Mouse (Mus musculus) stomach, embryonic 15.5 days (tissue): ENCODE data around the gene Rcan2. TPM values are rescaled to one million over a fixed set of nuclear protein-coding genes. Genes with fewer than 3 reads are reported as not detected.

Source experiments
- ATAC-seq: fragments of 200-750 bp; cut with Nextera tagmentation; 2 replicates; pipeline ENCODE4 v1.8.0; 2017; ENCODE audit warnings: low read depth, moderate number of reproducible peaks, moderate TSS enrichment; ENCODE audit not compliant: insufficient read depth, low FRiP score
- H3K27ac ChIP-seq: fragments of 300-500 bp; sonication (generic); 2 replicates; pipeline ENCODE4 v1.5.1; 2015; ENCODE audit warnings: mild to moderate bottlenecking, inconsistent platforms
- H3K27me3 ChIP-seq: fragments of 300-500 bp; sonication (generic); replicated peaks from 2 replicates; pipeline ENCODE4 v1.6.1; 2015; ENCODE audit warnings: inconsistent platforms
- H3K36me3 ChIP-seq: fragments of 300-500 bp; sonication (generic); 2 replicates; pipeline ENCODE4 v1.6.1; 2015; ENCODE audit warnings: inconsistent platforms
- H3K4me1 ChIP-seq: fragments of 300-500 bp; sonication (generic); 2 replicates; pipeline ENCODE4 v1.6.1; 2015; ENCODE audit warnings: inconsistent platforms
- H3K4me2 ChIP-seq: fragments of 300-500 bp; sonication (generic); 2 replicates; pipeline ENCODE4 v1.6.1; 2015; ENCODE audit warnings: mild to moderate bottlenecking, inconsistent platforms
- H3K4me3 ChIP-seq: fragments of 300-500 bp; sonication (generic); replicated peaks from 2 replicates; pipeline ENCODE4 v1.5.1; 2015; ENCODE audit warnings: inconsistent platforms
- H3K9ac ChIP-seq: fragments of 300-500 bp; sonication (generic); 2 replicates; pipeline ENCODE4 v1.6.1; 2015; ENCODE audit warnings: inconsistent platforms
- H3K9me3 ChIP-seq: fragments of 300-500 bp; sonication (generic); 2 replicates; pipeline ENCODE4 v1.6.1; 2016; ENCODE audit warnings: inconsistent platforms
- WGBS: fragments of 180-500 bp; shearing (Covaris S2); methylation state at CpG from one replicate; pipeline ENCODE4 v1.1.7; 2015; 5-methylcytosine and 5-hydroxymethylcytosine counted together
- polyA plus RNA-seq: library from polyadenylated mRNA; unstranded; fragments of >200 nt; fragmentation: Nextera tagmentation; extraction: Ambion mirVana; gene quantifications from 2 replicates; pipeline ENCODE4 v1.2.1, GENCODE M21; 2015

Gene Rcan2
- polyA plus RNA-seq, 1 experiment from 2014 or later, result 12.5 TPM

- no peaks in the 10 kb centered on the region for H3K27me3 ChIP-seq
- H3K27ac ChIP-seq, result no peak overlapping the region
- no peak overlapping the region for H3K4me2 ChIP-seq
- H3K4me3 ChIP-seq, result no peak overlapping the region
- no peak overlapping the region for H3K9ac ChIP-seq
- no peaks in the 10 kb centered on the region for H3K4me1 ChIP-seq
- ATAC-seq, result no peak
- H3K36me3 ChIP-seq, result no peaks in the 10 kb centered on the region
- 71% methylated on average over 15 of the region's 15 CpGs for WGBS
- H3K9me3 ChIP-seq, result no peaks in the 10 kb centered on the region
These were observed 31.4 kb downstream of the Rcan2 start for GRCm38 (mm10) chr17:43832401-43833124.

GRCm38 (mm10) chr17:43840208-43840607, 39.1 kb downstream of the Rcan2 start:
- H3K9ac ChIP-seq, result no peak overlapping the region
- ATAC-seq, result no peak
- 78% methylated on average over 9 of the region's 9 CpGs for whole genome bisulfite sequencing
- H3K27ac ChIP-seq, result no peak overlapping the region
- no peak overlapping the region for H3K4me3 ChIP-seq
- H3K27me3 ChIP-seq, result no peaks in the 10 kb centered on the region
- H3K4me1 ChIP-seq, result no peaks in the 10 kb centered on the region
- H3K4me2 ChIP-seq, result no peak overlapping the region
- no peaks in the 10 kb centered on the region for H3K36me3 ChIP-seq
- no peaks in the 10 kb centered on the region for H3K9me3 ChIP-seq

- H3K27ac ChIP-seq, result no peak overlapping the region
- no peaks in the 10 kb centered on the region for H3K36me3 ChIP-seq
- H3K4me3 ChIP-seq, result no peak overlapping the region
- no peaks in the 10 kb centered on the region for H3K9me3 ChIP-seq
- H3K9ac ChIP-seq, result no peak overlapping the region
- no peak for ATAC-seq
- H3K4me2 ChIP-seq, result no peak overlapping the region
- H3K27me3 ChIP-seq, result no peaks in the 10 kb centered on the region
- 63% methylated on average over 2 of the region's 2 CpGs for WGBS
- no peaks in the 10 kb centered on the region for H3K4me1 ChIP-seq
These were observed 45.6 kb downstream of the Rcan2 start for GRCm38 (mm10) chr17:43846714-43847113.

GRCm38 (mm10) chr17:43848903-43849302, 47.8 kb downstream of the Rcan2 start:
- H3K4me1 ChIP-seq, result no peaks in the 10 kb centered on the region
- H3K9ac ChIP-seq, result no peak overlapping the region
- WGBS, result 65% methylated on average over 3 of the region's 3 CpGs
- no peaks in the 10 kb centered on the region for H3K36me3 ChIP-seq
- no peaks in the 10 kb centered on the region for H3K27me3 ChIP-seq
- H3K9me3 ChIP-seq, result no peaks in the 10 kb centered on the region
- H3K4me3 ChIP-seq, result no peak overlapping the region
- H3K4me2 ChIP-seq, result no peak overlapping the region
- ATAC-seq, result no peak
- no peak overlapping the region for H3K27ac ChIP-seq

GRCm38 (mm10) chr17:43855132-43855531, 54.0 kb downstream of the Rcan2 start:
- ATAC-seq, result no peak
- Histone ChIP-seq H3K36me3 (no peaks in the 10 kb centered on the region), H3K4me3 (no peak overlapping the region), H3K9ac (no peak overlapping the region), H3K4me1 (no peaks in the 10 kb centered on the region), H3K9me3 (no peaks in the 10 kb centered on the region), H3K27me3 (no peaks in the 10 kb centered on the region), H3K27ac (no peak overlapping the region), H3K4me2 (no peak overlapping the region)
- 79% methylated on average over 5 of the region's 5 CpGs for WGBS

GRCm38 (mm10) chr17:43856081-43856480, 54.9 kb downstream of the Rcan2 start:
- no peak for ATAC-seq
- H3K27ac ChIP-seq, result no peak overlapping the region
- no peaks in the 10 kb centered on the region for H3K27me3 ChIP-seq
- H3K9me3 ChIP-seq, result no peaks in the 10 kb centered on the region
- no peaks in the 10 kb centered on the region for H3K4me1 ChIP-seq
- H3K4me3 ChIP-seq, result no peak overlapping the region
- H3K9ac ChIP-seq, result no peak overlapping the region
- H3K4me2 ChIP-seq, result no peak overlapping the region
- WGBS, result 56% methylated on average over 4 of the region's 4 CpGs
- no peaks in the 10 kb centered on the region for H3K36me3 ChIP-seq

GRCm38 (mm10) chr17:43868808-43869207, 67.7 kb downstream of the Rcan2 start:
- Histone ChIP-seq H3K4me2 (no peak overlapping the region), H3K9ac (no peak overlapping the region)
- 87% methylated on average over 9 of the region's 9 CpGs for WGBS

GRCm38 (mm10) chr17:43869677-43870076, 68.5 kb downstream of the Rcan2 start:
- ATAC-seq, result no peak
- Histone ChIP-seq H3K9me3 (no peaks in the 10 kb centered on the region), H3K4me2 (no peak overlapping the region), H3K27ac (no peak overlapping the region), H3K9ac (no peak overlapping the region), H3K4me3 (no peak overlapping the region), H3K27me3 (no peaks in the 10 kb centered on the region), H3K4me1 (no peaks in the 10 kb centered on the region), H3K36me3 (no peaks in the 10 kb centered on the region)
- 11% methylated on average over 5 of the region's 5 CpGs for WGBS

More at GRCm38 (mm10) chr17:43868808-43869207, 67.7 kb downstream of the Rcan2 start:
- no peaks in the 10 kb centered on the region for H3K4me1 ChIP-seq
- no peaks in the 10 kb centered on the region for H3K36me3 ChIP-seq
- H3K27me3 ChIP-seq, result no peaks in the 10 kb centered on the region
- H3K27ac ChIP-seq, result no peak overlapping the region
- no peak for ATAC-seq
- H3K9me3 ChIP-seq, result no peaks in the 10 kb centered on the region
- no peak overlapping the region for H3K4me3 ChIP-seq

- H3K27me3 ChIP-seq, result no peaks in the 10 kb centered on the region
- ATAC-seq, result no peak
- H3K9me3 ChIP-seq, result no peaks in the 10 kb centered on the region
- no peak overlapping the region for H3K4me3 ChIP-seq
- WGBS, result 85% methylated on average over 5 of the region's 5 CpGs
- H3K4me2 ChIP-seq, result no peak overlapping the region
- no peak overlapping the region for H3K27ac ChIP-seq
- H3K4me1 ChIP-seq, result no peaks in the 10 kb centered on the region
- no peak overlapping the region for H3K9ac ChIP-seq
- no peaks in the 10 kb centered on the region for H3K36me3 ChIP-seq
These were observed 73.3 kb downstream of the Rcan2 start for GRCm38 (mm10) chr17:43874417-43874816.

GRCm38 (mm10) chr17:43877425-43877824, 76.3 kb downstream of the Rcan2 start:
- 52% methylated on average over 2 of the region's 2 CpGs for WGBS
- H3K27ac ChIP-seq, result no peak overlapping the region
- no peak overlapping the region for H3K9ac ChIP-seq
- ATAC-seq, result no peak
- no peaks in the 10 kb centered on the region for H3K9me3 ChIP-seq
- H3K27me3 ChIP-seq, result no peaks in the 10 kb centered on the region
- no peak overlapping the region for H3K4me2 ChIP-seq
- H3K36me3 ChIP-seq, result no peaks in the 10 kb centered on the region
- no peak overlapping the region for H3K4me3 ChIP-seq
- no peaks in the 10 kb centered on the region for H3K4me1 ChIP-seq

- Histone ChIP-seq H3K4me3 (no peak overlapping the region), H3K27ac (no peak overlapping the region), H3K4me1 (no peaks in the 10 kb centered on the region), H3K27me3 (no peaks in the 10 kb centered on the region), H3K4me2 (no peak overlapping the region), H3K36me3 (no peaks in the 10 kb centered on the region), H3K9ac (no peak overlapping the region), H3K9me3 (no peaks in the 10 kb centered on the region)
- WGBS, result 20% methylated on average over 1 of the region's 1 CpGs
- no peak for ATAC-seq
These were observed 81.9 kb downstream of the Rcan2 start for GRCm38 (mm10) chr17:43883016-43883415.

- no peaks in the 10 kb centered on the region for H3K27me3 ChIP-seq
- WGBS, result 61% methylated on average over 7 of the region's 7 CpGs
- H3K36me3 ChIP-seq, result no peaks in the 10 kb centered on the region
- no peak for ATAC-seq
- H3K4me3 ChIP-seq, result no peak overlapping the region
- H3K9ac ChIP-seq, result no peak overlapping the region
- no peaks in the 10 kb centered on the region for H3K4me1 ChIP-seq
- no peak overlapping the region for H3K4me2 ChIP-seq
- H3K27ac ChIP-seq, result no peak overlapping the region
- no peaks in the 10 kb centered on the region for H3K9me3 ChIP-seq
These were observed 85.1 kb downstream of the Rcan2 start for GRCm38 (mm10) chr17:43886262-43886661.

- WGBS, result 78% methylated on average over 7 of the region's 7 CpGs
- Histone ChIP-seq H3K4me1 (no peaks in the 10 kb centered on the region), H3K27ac (no peak overlapping the region), H3K27me3 (no peaks in the 10 kb centered on the region), H3K4me3 (no peak overlapping the region), H3K36me3 (no peaks in the 10 kb centered on the region), H3K9me3 (no peaks in the 10 kb centered on the region), H3K9ac (no peak overlapping the region), H3K4me2 (no peak overlapping the region)
- no peak for ATAC-seq
These were observed 86.8 kb downstream of the Rcan2 start for GRCm38 (mm10) chr17:43887931-43888330.
